Mouse (Mus musculus) left cerebral cortex, postnatal 10 days (tissue): ENCODE measurements around the gene Ssbp2. TPM values are rescaled to one million over a fixed set of nuclear protein-coding genes. Genes with fewer than 3 reads are reported as not detected.

Experiments
- DNase-seq, 2 experiments: peaks; one replicate each; pipeline ENCODE4 v3.0.0; 2021 to 2022; ENCODE audit warnings: low spot score in 2 of 2, mixed read lengths in 1 of 2; ENCODE audit errors: extremely low spot score in 1 of 2
- intact Hi-C: fragments of 180-260 bp; cut with DNase I; formaldehyde crosslinking; loops from one replicate; pipeline ENCODE4 v1.15.1; 2025
- microRNA-seq: library from miRNA; unstranded; fragments of <30 nt; microRNA quantifications from one replicate; pipeline ENCODE4 v1.2.0, GENCODE M21; 2022
- total RNA-seq, 2 experiments: library from RNA; stranded (reverse); gene quantifications; 2 replicates each; pipeline ENCODE4 v1.2.3; 2021

Ssbp2 gene
- total RNA-seq, 2 experiments from 2014 or later: 177 to 178 TPM

- no peak for DNase-seq
- intact Hi-C loops: no loop called here
Observed at GRCm38 (mm10) chr13:91746470-91746869, 286.4 kb downstream of the Ssbp2 start.

GRCm38 (mm10) chr13:91748401-91748800 is 288.3 kb downstream of the Ssbp2 start:
- no peak for DNase-seq
- intact Hi-C loops: no loop called here

GRCm38 (mm10) chr13:91749981-91750380 is 289.9 kb downstream of the Ssbp2 start:
- DNase-seq: no peak
- intact Hi-C loops: no loop called here

Small RNA genes lying within 50 kb of the gene (microRNA-seq; reads per million reads assigned to microRNA genes)
- gene Gm27656: not detected

Other genes starting within 250 kb of the Ssbp2 start
- 10 to 100 TPM; 11.9 to 14.8 TPM for gene Atg10, start 236.3 kb upstream of the Ssbp2 start, total RNA-seq